In genomic region chr15:96948471-96948870, GRCm38 (mm10) we compare ENCODE assay signal across 8 mouse cellular contexts.
DNase-seq lines count a peak whose midpoint lies in the region; ATAC-seq and TF ChIP-seq lines count a peak whose summit lies in the region.

No protein-coding gene starts in this region.

- no peak overlapping the region for H3K9ac ChIP-seq in kidney, embryonic 15.5 days
- H3K9ac ChIP-seq in midbrain, embryonic 14.5 days (replicated peaks; ENCODE audit: low read length), result no peak overlapping the region

- no peak overlapping the region for H3K27ac ChIP-seq in kidney, embryonic 15.5 days
- H3K27ac ChIP-seq in midbrain, embryonic 14.5 days (replicated peaks; ENCODE audit: low read depth, low read length), result no peak overlapping the region

- H3ac ChIP-seq in C2C12 (ENCODE audit: control insufficient read depth, insufficient read length, low read depth), result no peak overlapping the region

- DNase-seq in adrenal gland, adult 18-20 months (ENCODE audit: low spot score in 2 of 2), result peak; percentile 21 to 33
- DNase-seq in adrenal gland, adult 8-10 months, result no peak
- peak; percentile 5 for DNase-seq in cerebellum, adult 9-10 months
- peak; percentile 31 to 51 for DNase-seq in lung, postnatal 4 days
- DNase-seq in urinary bladder, postnatal 36 days (ENCODE audit: low spot score in 2 of 2), result peak; percentile 46 to 51
- no peak for DNase-seq in midbrain, embryonic 14.5 days

- H3K27me3 ChIP-seq in C2C12 (ENCODE audit: control insufficient read depth, insufficient read depth, insufficient read length), result no peaks in the 10 kb centered on the region
- no peaks in the 10 kb centered on the region for H3K27me3 ChIP-seq in kidney, embryonic 15.5 days
- no peaks in the 10 kb centered on the region for H3K27me3 ChIP-seq in midbrain, embryonic 14.5 days (ENCODE audit: control insufficient read depth, insufficient read depth, low read length)

- TF ChIP-seq CTCF in C2C12 (IDR thresholded peaks at IDR 0.05; ENCODE audit: control insufficient read depth, insufficient read depth, insufficient read length), result peak; percentile 46

- ATAC-seq in kidney, embryonic 15.5 days (replicated peaks; ENCODE audit: low FRiP score), result 0 out of 2 replicates have a peak, but pooled peaks have one; percentile 43
- no peak for ATAC-seq in midbrain, embryonic 14.5 days (ENCODE audit: low FRiP score, low TSS enrichment)

- no peaks in the 10 kb centered on the region for H3K79me2 ChIP-seq in C2C12 (ENCODE audit: control insufficient read depth, insufficient read depth)

- H3K4me2 ChIP-seq in kidney, embryonic 15.5 days, result no peak overlapping the region
- H3K4me2 ChIP-seq in midbrain, embryonic 14.5 days (ENCODE audit: low read length), result no peak overlapping the region

- no peaks in the 10 kb centered on the region for H3K9me3 ChIP-seq in kidney, embryonic 15.5 days (replicated peaks)
- no peaks in the 10 kb centered on the region for H3K9me3 ChIP-seq in midbrain, embryonic 14.5 days (ENCODE audit: control insufficient read depth, low read length)

- no peak overlapping the region for H3K4me3 ChIP-seq in C2C12 (ENCODE audit: insufficient read depth, poor library complexity, severe bottlenecking)
- H3K4me3 ChIP-seq in kidney, embryonic 15.5 days (replicated peaks), result no peak overlapping the region
- no peak overlapping the region for H3K4me3 ChIP-seq in midbrain, embryonic 14.5 days (replicated peaks; ENCODE audit: low read depth, low read length)

- no peaks in the 10 kb centered on the region for H3K36me3 ChIP-seq in C2C12 (ENCODE audit: control insufficient read depth, insufficient read depth)
- no peaks in the 10 kb centered on the region for H3K36me3 ChIP-seq in kidney, embryonic 15.5 days
- H3K36me3 ChIP-seq in midbrain, embryonic 14.5 days (ENCODE audit: control insufficient read depth, insufficient read depth, low read length), result no peaks in the 10 kb centered on the region

- H3K4me1 ChIP-seq in kidney, embryonic 15.5 days, result no peaks in the 10 kb centered on the region
- H3K4me1 ChIP-seq in midbrain, embryonic 14.5 days (ENCODE audit: control insufficient read depth, insufficient read depth, low read length), result peaks cover 7% of the 10 kb centered on the region; the same call in 1 of the 2 replicates

- 71% methylated on average over 6 of the region's 6 CpGs for WGBS in kidney, embryonic 15.5 days
- WGBS in midbrain, embryonic 14.5 days, result 69% methylated on average over 6 of the region's 6 CpGs

- no peaks in the 10 kb centered on the region for H3K79me3 ChIP-seq in C2C12 (ENCODE audit: low read depth)

TF ChIP-seq in C2C12, 6 proteins besides CTCF, POLR2A, EP300 and RAD21:
- no peak for TF ChIP-seq MYOG (IDR thresholded peaks at IDR 0.05; ENCODE audit: control insufficient read depth, extremely low read depth, insufficient read length)
- no peak for TF ChIP-seq CEBPB (IDR thresholded peaks at IDR 0.05; ENCODE audit: low read depth)
- no peak for TF ChIP-seq USF1 (IDR thresholded peaks at IDR 0.05; ENCODE audit: low read depth)
- no peak for TF ChIP-seq FOSL1 (IDR thresholded peaks at IDR 0.05; ENCODE audit: insufficient read depth, low read length, poor library complexity, severe bottlenecking)
- no peak for TF ChIP-seq MYOD1 (IDR thresholded peaks at IDR 0.05; ENCODE audit: control insufficient read depth, insufficient read length, low read depth)
- TF ChIP-seq MAX (IDR thresholded peaks at IDR 0.05), result no peak

Comparison
In these comparisons a context has a peak if more than half of its experiments do, and no peak if none do; other contexts are left out.
1. DNase-seq: peak in adrenal gland, adult 18-20 months (2 of 2), cerebellum, adult 9-10 months (single experiment), lung, postnatal 4 days (2 of 2) and urinary bladder, postnatal 36 days (2 of 2); none in adrenal gland, adult 8-10 months (single experiment) and midbrain, embryonic 14.5 days (single experiment).